Mouse (Mus musculus) MEL (cell line): Measurements from ENCODE around the gene Xpo6.

Experiments
- CHD2 ChIP-seq: IDR thresholded peaks from 2 replicates; pipeline ENCODE4 v1.6.1; 2011; ENCODE audit warnings: low read length, improper control_type of control experiment
- CTCF ChIP-seq, 3 experiments: IDR thresholded peaks in 2 of 3; conservative IDR thresholded peaks in 1 of 3; 2 replicates each; pipeline ENCODE4 v1.5.1; 2011 to 2012; ENCODE audit warnings: low read length in 3 of 3, low read depth in 2 of 3, mild to moderate bottlenecking in 2 of 3, improper control_type of control experiment in 1 of 3, inconsistent platforms in 1 of 3, mixed read lengths in 1 of 3, moderate library complexity in 1 of 3; ENCODE audit not compliant: control insufficient read depth in 1 of 3, insufficient read depth in 1 of 3, poor library complexity in 1 of 3, severe bottlenecking in 1 of 3
- POLR2AphosphoS5 ChIP-seq: IDR thresholded peaks from 2 replicates; pipeline ENCODE4 v1.6.1; 2012; ENCODE audit warnings: low read depth, borderline replicate concordance, mild to moderate bottlenecking, inconsistent platforms, low read length, moderate library complexity, mixed read lengths
- SMC3 ChIP-seq: IDR thresholded peaks from 2 replicates; pipeline ENCODE4 v1.6.1; 2011; ENCODE audit warnings: low read depth, low read length, improper control_type of control experiment
- TCF12 ChIP-seq: IDR thresholded peaks from 2 replicates; pipeline ENCODE4 v1.6.1; 2014; ENCODE audit warnings: low read depth, mild to moderate bottlenecking, inconsistent platforms, low read length, improper control_type of control experiment, moderate library complexity
- USF1 ChIP-seq: IDR thresholded peaks from 2 replicates; pipeline ENCODE4 v1.6.1; 2014; ENCODE audit warnings: low read depth, mild to moderate bottlenecking, inconsistent platforms, low read length, improper control_type of control experiment, moderate library complexity
- ZKSCAN1 ChIP-seq: IDR thresholded peaks from 2 replicates; pipeline ENCODE4 v1.6.1; 2012; ENCODE audit warnings: low read depth, mild to moderate bottlenecking, inconsistent platforms, low read length, improper control_type of control experiment, moderate library complexity

DNA sequence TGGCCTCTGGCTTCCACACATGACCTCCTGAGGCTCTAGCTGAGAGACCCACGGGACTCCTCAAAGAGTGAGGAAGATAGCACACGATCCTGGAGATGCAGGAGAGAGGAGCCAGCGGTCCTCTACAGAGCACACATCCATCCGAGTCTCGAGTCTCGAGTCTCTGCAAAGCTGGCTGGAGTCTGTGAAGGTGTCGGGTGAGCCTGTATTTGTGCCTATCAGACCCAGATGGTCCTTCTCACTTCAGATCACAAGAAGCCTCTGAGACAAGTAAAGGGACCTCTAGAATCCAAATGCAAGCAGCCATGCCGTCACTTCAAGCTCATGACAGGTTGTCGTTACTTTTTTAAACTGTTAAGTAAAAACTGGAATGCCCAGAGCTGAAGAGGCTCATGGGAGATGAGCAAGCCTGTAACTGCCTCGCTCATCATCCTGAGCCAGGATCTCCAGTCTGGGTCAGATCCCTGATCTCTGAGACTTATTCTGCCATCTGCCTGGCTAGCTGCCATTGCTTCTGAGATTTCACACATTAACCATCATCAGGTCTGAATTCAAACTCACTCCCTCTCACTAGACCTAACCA is 142.9 kb downstream of the Xpo6 start:
- no peak for TF ChIP-seq CTCF (IDR thresholded peaks at IDR 0.05 in 2 of 3, conservative IDR thresholded peaks at IDR 0.05 in 1 of 3; ENCODE audit: control insufficient read depth in 1 of 3, insufficient read depth in 1 of 3, low read depth in 2 of 3, low read length in 3 of 3, poor library complexity in 1 of 3, severe bottlenecking in 1 of 3)
- no peak for TF ChIP-seq SMC3
- TF ChIP-seq POLR2AphosphoS5, result no peak
- TF ChIP-seq USF1, result no peak
- TF ChIP-seq CHD2, result no peak
- no peak for TF ChIP-seq TCF12
- TF ChIP-seq ZKSCAN1, result no peak
